Mouse (Mus musculus): ENCODE data around the gene Rps6ka6. TPM values are rescaled to one million over a fixed set of nuclear protein-coding genes. Genes with fewer than 3 reads are reported as not detected.

The Rps6ka6 gene
- polyA plus RNA-seq (2016; fragmentation: Nextera tagmentation; extraction: Ambion mirVana) = 53.2 and 58.8 TPM in 2 replicates

GRCm38 (mm10) chrX:111537859-111538258 is at the start of gene Rps6ka6:
Rps6ka6 (minus strand) TSS chrX:111537959.
- no peak within 1 kb of the TSS for H3K9ac ChIP-seq (replicated peaks)

DNA sequence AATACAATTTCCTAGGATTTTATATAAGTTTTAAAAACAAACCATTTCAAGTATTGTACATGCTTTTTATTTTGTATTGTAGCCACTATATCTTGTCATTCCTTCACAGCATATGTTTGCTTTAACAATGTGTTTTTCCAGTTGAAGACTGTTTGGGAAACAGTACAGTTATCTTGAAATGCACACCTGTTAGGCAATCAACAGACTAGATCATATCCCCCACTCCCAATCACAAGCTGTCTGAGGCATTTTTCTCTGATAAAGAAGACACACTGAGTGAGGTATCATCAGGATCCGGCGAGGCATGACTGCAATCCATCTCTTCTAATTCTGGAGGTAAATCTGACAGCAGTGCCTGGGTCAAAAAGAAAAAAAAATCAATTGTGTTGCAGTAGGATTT is 39.3 kb upstream of the Rps6ka6 start:
- 86% methylated on average over 2 of the region's 2 CpGs for WGBS
- Histone ChIP-seq H3K9me3 (no peaks in the 10 kb centered on the region), H3K27me3 (no peaks in the 10 kb centered on the region), H3K9ac (replicated peaks) (no peak overlapping the region), H3K4me2 (replicated peaks) (no peak overlapping the region), H3K36me3 (no peaks in the 10 kb centered on the region), H3K27ac (replicated peaks) (no peak overlapping the region), H3K4me1 (no peaks in the 10 kb centered on the region), H3K4me3 (no peak overlapping the region)
- ATAC-seq (ENCODE audit: low FRiP score, low read depth) = no peak

More at GRCm38 (mm10) chrX:111537859-111538258, at the start of gene Rps6ka6:
- WGBS = 77% methylated on average over 10 of the region's 10 CpGs
- Histone ChIP-seq H3K4me2 (replicated peaks) (no peak within 1 kb of the TSS), H3K36me3 (no peaks in the 10 kb centered on the region), H3K4me3 (no peak within 1 kb of the TSS), H3K4me1 (no peaks in the 10 kb centered on the region), H3K9me3 (no peaks in the 10 kb centered on the region), H3K27ac (replicated peaks) (no peak within 1 kb of the TSS), H3K27me3 (no peaks in the 10 kb centered on the region)
- ATAC-seq (ENCODE audit: low FRiP score, low read depth) = no peak

- ATAC-seq (ENCODE audit: low FRiP score, low read depth) = no peak
- no peaks in the 10 kb centered on the region for H3K36me3 ChIP-seq
- no peaks in the 10 kb centered on the region for H3K4me1 ChIP-seq
- no peaks in the 10 kb centered on the region for H3K9me3 ChIP-seq
- no peaks in the 10 kb centered on the region for H3K27me3 ChIP-seq
- no peak overlapping the region for H3K4me2 ChIP-seq (replicated peaks)
- no peak overlapping the region for H3K4me3 ChIP-seq
- 70% methylated on average over 1 of the region's 1 CpGs for WGBS
- no peak overlapping the region for H3K27ac ChIP-seq (replicated peaks)
- no peak overlapping the region for H3K9ac ChIP-seq (replicated peaks)
These were observed 19.6 kb downstream of the Rps6ka6 start for GRCm38 (mm10) chrX:111518206-111518605.

GRCm38 (mm10) chrX:111463565-111464093 is 74.1 kb downstream of the Rps6ka6 start:
- peak overlapping the region; percentile 67; the same call in 1 of the 2 replicates for H3K9ac ChIP-seq (replicated peaks)
- peak; percentile 28 for ATAC-seq (ENCODE audit: low FRiP score, low read depth)
- peak overlapping the region; percentile 74; the same call in 1 of the 2 replicates for H3K27ac ChIP-seq (replicated peaks)
- H3K36me3 ChIP-seq = no peaks in the 10 kb centered on the region
- H3K9me3 ChIP-seq = no peaks in the 10 kb centered on the region
- H3K4me2 ChIP-seq (replicated peaks) = peak overlapping the region; percentile 58
- peak overlapping the region; percentile 60 for H3K4me3 ChIP-seq
- no peaks in the 10 kb centered on the region for H3K27me3 ChIP-seq
- H3K4me1 ChIP-seq = no peaks in the 10 kb centered on the region
- 21% methylated on average over 12 of the region's 12 CpGs for WGBS

DNA sequence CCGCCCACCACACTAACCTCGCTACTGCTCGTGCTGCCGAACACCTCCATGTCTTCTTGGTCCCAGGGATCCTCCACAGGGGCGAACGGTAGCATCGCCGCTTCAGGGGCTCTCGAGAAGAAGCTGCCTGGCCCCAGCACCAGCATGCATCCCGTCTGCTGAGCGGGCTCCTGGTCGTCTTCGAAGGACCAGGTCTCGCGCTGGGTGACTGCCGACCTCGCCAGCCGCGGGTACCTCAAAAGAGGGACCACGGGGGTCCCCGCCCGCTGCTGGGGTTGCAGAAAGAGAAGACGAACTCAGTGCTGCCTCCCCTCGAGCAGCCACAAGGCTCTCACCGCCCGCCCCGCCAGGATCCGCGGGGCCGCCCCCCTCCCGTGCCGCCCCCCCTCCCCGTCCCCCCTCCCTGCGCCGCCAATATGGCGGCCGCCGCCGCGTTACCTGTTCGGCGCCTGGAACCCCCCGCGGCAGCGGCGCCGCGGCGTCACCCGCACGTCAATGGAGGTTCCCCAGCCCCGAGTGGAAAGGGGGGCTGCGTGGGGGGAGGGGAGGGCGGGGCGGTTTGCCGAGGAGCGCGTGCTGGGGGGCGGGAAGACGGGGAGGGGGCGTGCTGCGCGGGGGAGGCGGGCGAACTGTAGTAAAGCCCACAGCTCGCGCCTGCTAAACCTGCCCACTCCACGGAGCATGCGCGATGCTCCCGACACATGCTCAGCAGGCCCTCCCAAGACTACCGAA is 74.8 kb downstream of the Rps6ka6 start:
- H3K27me3 ChIP-seq = no peaks in the 10 kb centered on the region
- peak overlapping the region; percentile 60 for H3K4me3 ChIP-seq
- H3K36me3 ChIP-seq = no peaks in the 10 kb centered on the region
- H3K9me3 ChIP-seq = no peaks in the 10 kb centered on the region
- no peaks in the 10 kb centered on the region for H3K4me1 ChIP-seq
- WGBS = 18% methylated on average over 33 of the region's 72 CpGs
- H3K4me2 ChIP-seq (replicated peaks) = peak overlapping the region; percentile 58
- peak overlapping the region; percentile 67 for H3K9ac ChIP-seq (replicated peaks)
- ATAC-seq (ENCODE audit: low FRiP score, low read depth) = peak; percentile 94
- peak overlapping the region; percentile 74 for H3K27ac ChIP-seq (replicated peaks)

DNA sequence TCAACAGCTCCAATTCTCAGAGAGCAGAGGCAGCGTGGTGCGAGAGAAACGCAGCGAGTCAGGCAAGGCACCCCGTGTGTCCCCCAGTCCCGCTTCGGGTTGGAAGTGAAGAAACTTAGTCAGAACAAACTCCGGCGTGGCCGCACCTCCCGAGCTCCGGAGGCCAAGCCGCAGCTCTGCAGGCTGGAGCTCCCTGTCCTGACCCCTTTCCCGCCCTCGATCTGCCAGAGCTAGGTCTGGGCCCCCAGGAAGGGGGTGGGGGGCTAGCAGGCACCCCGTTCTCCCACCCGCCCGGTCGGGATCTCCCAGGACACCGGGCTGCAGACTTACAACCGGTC is 75.3 kb downstream of the Rps6ka6 start:
- Histone ChIP-seq H3K4me3 (peak overlapping the region; percentile 60), H3K27ac (replicated peaks) (peak overlapping the region; percentile 74), H3K4me1 (no peaks in the 10 kb centered on the region), H3K9ac (replicated peaks) (peak overlapping the region; percentile 67), H3K9me3 (no peaks in the 10 kb centered on the region), H3K36me3 (no peaks in the 10 kb centered on the region), H3K27me3 (no peaks in the 10 kb centered on the region), H3K4me2 (replicated peaks) (peak overlapping the region; percentile 58)
- WGBS = 21% methylated on average over 21 of the region's 21 CpGs
- ATAC-seq (ENCODE audit: low FRiP score, low read depth) = peak; percentile 65

GRCm38 (mm10) chrX:111462092-111462491 is 75.7 kb downstream of the Rps6ka6 start:
- peak overlapping the region; percentile 67 for H3K9ac ChIP-seq (replicated peaks)
- no peaks in the 10 kb centered on the region for H3K27me3 ChIP-seq
- WGBS = 17% methylated on average over 8 of the region's 8 CpGs
- H3K4me1 ChIP-seq = no peaks in the 10 kb centered on the region
- H3K4me2 ChIP-seq (replicated peaks) = peak overlapping the region; percentile 58
- no peaks in the 10 kb centered on the region for H3K9me3 ChIP-seq
- H3K27ac ChIP-seq (replicated peaks) = peak overlapping the region; percentile 74; the same call in 1 of the 2 replicates
- H3K4me3 ChIP-seq = peak overlapping the region; percentile 60
- ATAC-seq (ENCODE audit: low FRiP score, low read depth) = no peak
- no peaks in the 10 kb centered on the region for H3K36me3 ChIP-seq

DNA sequence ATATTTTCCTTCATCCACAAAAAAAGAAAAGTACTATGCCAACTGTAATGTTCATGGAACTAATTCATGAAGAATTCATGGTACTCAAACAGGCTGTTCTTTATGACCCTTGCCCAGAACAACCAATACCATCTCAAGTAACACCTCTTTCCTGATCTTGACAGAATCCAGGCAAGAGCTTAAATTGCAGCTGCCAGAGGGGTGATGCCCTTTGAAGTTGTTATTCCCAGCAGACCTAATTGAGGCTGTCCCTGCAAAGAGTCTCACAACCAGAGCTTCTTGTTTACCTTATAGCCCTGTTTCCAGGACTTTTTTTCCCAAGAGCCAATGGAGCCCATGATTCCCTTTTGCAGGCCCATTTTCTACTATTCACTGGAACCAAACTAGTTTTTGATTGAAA is 77.6 kb downstream of the Rps6ka6 start:
- Histone ChIP-seq H3K27me3 (no peaks in the 10 kb centered on the region), H3K9me3 (no peaks in the 10 kb centered on the region), H3K27ac (replicated peaks) (no peak overlapping the region), H3K9ac (replicated peaks) (no peak overlapping the region), H3K4me1 (no peaks in the 10 kb centered on the region), H3K36me3 (no peaks in the 10 kb centered on the region), H3K4me3 (no peak overlapping the region), H3K4me2 (replicated peaks) (no peak overlapping the region)
- ATAC-seq (ENCODE audit: low FRiP score, low read depth) = no peak

GRCm38 (mm10) chrX:111436571-111436970 is 101.2 kb downstream of the Rps6ka6 start:
- Histone ChIP-seq H3K9ac (replicated peaks) (no peak overlapping the region), H3K27ac (replicated peaks) (no peak overlapping the region), H3K27me3 (no peaks in the 10 kb centered on the region), H3K4me2 (replicated peaks) (no peak overlapping the region), H3K4me1 (no peaks in the 10 kb centered on the region), H3K9me3 (no peaks in the 10 kb centered on the region), H3K36me3 (no peaks in the 10 kb centered on the region), H3K4me3 (no peak overlapping the region)
- no peak for ATAC-seq (ENCODE audit: low FRiP score, low read depth)

- Histone ChIP-seq H3K9me3 (no peaks in the 10 kb centered on the region), H3K4me3 (no peak overlapping the region), H3K27me3 (no peaks in the 10 kb centered on the region), H3K4me1 (no peaks in the 10 kb centered on the region), H3K9ac (replicated peaks) (no peak overlapping the region), H3K4me2 (replicated peaks) (no peak overlapping the region), H3K36me3 (no peaks in the 10 kb centered on the region), H3K27ac (replicated peaks) (no peak overlapping the region)
- ATAC-seq (ENCODE audit: low FRiP score, low read depth) = no peak
- WGBS = 84% methylated on average over 4 of the region's 4 CpGs
These were observed 123.0 kb downstream of the Rps6ka6 start for GRCm38 (mm10) chrX:111414775-111415174.

DNA sequence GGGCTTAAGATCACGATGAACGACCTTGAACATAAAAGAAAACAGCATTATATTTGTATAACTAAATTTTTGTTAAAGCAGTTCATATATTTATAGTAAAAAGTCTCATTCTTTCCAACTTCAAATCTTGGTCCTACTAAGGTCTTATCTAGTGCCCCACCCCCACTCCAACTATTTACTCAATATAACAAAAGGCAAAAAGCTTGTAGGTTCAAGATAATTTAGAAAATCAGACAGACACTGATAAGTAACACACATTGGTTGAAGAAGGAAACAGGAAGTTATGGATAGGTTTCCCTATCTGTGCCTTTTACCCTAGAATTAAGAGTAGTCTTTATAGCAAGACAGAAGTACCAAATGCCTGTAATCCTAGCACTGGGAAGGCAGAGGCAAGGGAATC is 132.9 kb downstream of the Rps6ka6 start:
- H3K27ac ChIP-seq (replicated peaks) = no peak overlapping the region
- no peaks in the 10 kb centered on the region for H3K27me3 ChIP-seq
- H3K4me2 ChIP-seq (replicated peaks) = no peak overlapping the region
- no peak for ATAC-seq (ENCODE audit: low FRiP score, low read depth)
- 81% methylated on average over 2 of the region's 2 CpGs for WGBS
- no peak overlapping the region for H3K4me3 ChIP-seq
- no peaks in the 10 kb centered on the region for H3K4me1 ChIP-seq
- H3K9ac ChIP-seq (replicated peaks) = no peak overlapping the region
- no peaks in the 10 kb centered on the region for H3K9me3 ChIP-seq
- H3K36me3 ChIP-seq = no peaks in the 10 kb centered on the region

GRCm38 (mm10) chrX:111377020-111377419 is 160.7 kb downstream of the Rps6ka6 start:
- no peaks in the 10 kb centered on the region for H3K36me3 ChIP-seq
- no peak overlapping the region for H3K27ac ChIP-seq (replicated peaks)
- H3K4me1 ChIP-seq = no peaks in the 10 kb centered on the region
- H3K9ac ChIP-seq (replicated peaks) = no peak overlapping the region
- no peaks in the 10 kb centered on the region for H3K9me3 ChIP-seq
- H3K27me3 ChIP-seq = no peaks in the 10 kb centered on the region
- 76% methylated on average over 5 of the region's 5 CpGs for WGBS
- H3K4me2 ChIP-seq (replicated peaks) = no peak overlapping the region
- no peak for ATAC-seq (ENCODE audit: low FRiP score, low read depth)
- H3K4me3 ChIP-seq = no peak overlapping the region

Data from midbrain, embryonic 12.5 days (tissue).